ENCODE assay signal across 25 mouse cellular contexts in genomic region chr7:115055527-115055926, GRCm38 (mm10).
A peak's percentile ranks its signal among the peaks of the same experiment; 100 is the strongest.
DNase-seq lines count a peak whose midpoint lies in the region; ATAC-seq and TF ChIP-seq lines count a peak whose summit lies in the region.
"Had no signal": no experiment of that assay in that cellular context is flagged by ENCODE, and none has a peak within 500 bp of the region (broad histone marks: within the 10 kb centered on the region; RNA-seq: fewer than 3 reads in every experiment).

No protein-coding gene starts in this region.

- H3K36me3 ChIP-seq in limb, embryonic 14.5 days (ENCODE audit: control insufficient read depth, insufficient read depth, low read length) = no peaks in the 10 kb centered on the region
- no peaks in the 10 kb centered on the region for H3K36me3 ChIP-seq in limb, embryonic 10.5 days
- no peaks in the 10 kb centered on the region for H3K36me3 ChIP-seq in midbrain, postnatal 0 days (ENCODE audit: insufficient read depth, low read length)
- H3K36me3 ChIP-seq in midbrain, embryonic 11.5 days (ENCODE audit: control insufficient read depth, insufficient read depth, low read length) = no peaks in the 10 kb centered on the region
- no peaks in the 10 kb centered on the region for H3K36me3 ChIP-seq in stomach, embryonic 15.5 days
- H3K36me3 ChIP-seq: embryonic facial prominence, embryonic 15.5 days; G1E; limb, embryonic 13.5 days; liver, embryonic 13.5 days; midbrain, embryonic 15.5 days had no signal

- DNase-seq in heart, adult 11 months = peak; percentile 74
- DNase-seq in heart, adult 8-10 months (ENCODE audit: low spot score) = no peak
- peak; percentile 32 for DNase-seq in limb, embryonic 14.5 days (ENCODE audit: low spot score)
- DNase-seq in limb, embryonic 10.5 days (ENCODE audit: low spot score) = no peak
- peak; percentile 56 for DNase-seq in midbrain, postnatal 0 days (ENCODE audit: low spot score)
- DNase-seq in midbrain, embryonic 11.5 days (ENCODE audit: low spot score, missing footprints) = no peak
- DNase-seq in frontal cortex, adult 2 months (ENCODE audit: extremely low spot score in 1 of 2, low spot score in 1 of 2) = no peak
- DNase-seq: adrenal gland, adult 2 months; B cell, adult 2 months; cerebellum, adult 18-20 months; cerebellum, postnatal 36 days; embryo, embryonic 11 days; gastrocnemius, adult 2 months; kidney, adult 9 months; kidney, postnatal 25 days; liver, embryonic 13.5 days; lung, postnatal 10 days; thymus, postnatal 14 days had no signal

- H3K9ac ChIP-seq in limb, embryonic 14.5 days (ENCODE audit: low read depth, low read length, severe bottlenecking) = no peak overlapping the region
- no peak overlapping the region for H3K9ac ChIP-seq in midbrain, postnatal 0 days (replicated peaks; ENCODE audit: low read length, poor library complexity, severe bottlenecking)
- no peak overlapping the region for H3K9ac ChIP-seq in midbrain, embryonic 11.5 days (ENCODE audit: low read length)
- H3K9ac ChIP-seq in stomach, embryonic 15.5 days = no peak overlapping the region
- H3K9ac ChIP-seq: embryonic facial prominence, embryonic 15.5 days; limb, embryonic 13.5 days; liver, embryonic 13.5 days; midbrain, embryonic 15.5 days had no signal

- no peak overlapping the region for H3K4me3 ChIP-seq in limb, embryonic 14.5 days (replicated peaks; ENCODE audit: low read length)
- no peak overlapping the region for H3K4me3 ChIP-seq in limb, embryonic 10.5 days
- no peak overlapping the region for H3K4me3 ChIP-seq in midbrain, postnatal 0 days (ENCODE audit: low read depth, low read length)
- H3K4me3 ChIP-seq in midbrain, embryonic 11.5 days (ENCODE audit: low read depth, low read length) = no peak overlapping the region
- no peak overlapping the region for H3K4me3 ChIP-seq in stomach, embryonic 15.5 days (replicated peaks)
- H3K4me3 ChIP-seq: embryonic facial prominence, embryonic 15.5 days; gastrocnemius, adult 2 months; layer of hippocampus, adult 2 months; limb, embryonic 13.5 days; liver, embryonic 13.5 days; midbrain, embryonic 15.5 days had no signal

- ATAC-seq in limb, embryonic 14.5 days (ENCODE audit: low FRiP score, low read depth) = no peak
- no peak for ATAC-seq in midbrain, postnatal 0 days (ENCODE audit: low FRiP score)
- ATAC-seq in midbrain, embryonic 11.5 days (ENCODE audit: low FRiP score) = no peak
- ATAC-seq in stomach, embryonic 15.5 days (ENCODE audit: insufficient read depth, low FRiP score, low read depth) = peak; percentile 35; the same call in 1 of the 2 replicates
- ATAC-seq: midbrain, embryonic 15.5 days had no signal

- no peak overlapping the region for H3K27ac ChIP-seq in limb, embryonic 14.5 days (replicated peaks; ENCODE audit: low read depth, low read length)
- H3K27ac ChIP-seq in limb, embryonic 10.5 days = no peak overlapping the region
- no peak overlapping the region for H3K27ac ChIP-seq in midbrain, postnatal 0 days (ENCODE audit: low read depth, low read length)
- H3K27ac ChIP-seq in midbrain, embryonic 11.5 days (ENCODE audit: low read depth, low read length) = no peak overlapping the region
- no peak overlapping the region for H3K27ac ChIP-seq in stomach, embryonic 15.5 days
- H3K27ac ChIP-seq: embryonic facial prominence, embryonic 15.5 days; gastrocnemius, adult 2 months; layer of hippocampus, adult 2 months; limb, embryonic 13.5 days; liver, embryonic 13.5 days; midbrain, embryonic 15.5 days had no signal

- H3K27me3 ChIP-seq in limb, embryonic 14.5 days (ENCODE audit: control insufficient read depth, insufficient read depth, low read length) = no peaks in the 10 kb centered on the region
- H3K27me3 ChIP-seq in limb, embryonic 10.5 days (ENCODE audit: low read depth, poor library complexity, severe bottlenecking) = no peaks in the 10 kb centered on the region
- H3K27me3 ChIP-seq in midbrain, postnatal 0 days (ENCODE audit: insufficient read depth, low read length) = no peaks in the 10 kb centered on the region
- no peaks in the 10 kb centered on the region; the same call in 1 of the 2 replicates for H3K27me3 ChIP-seq in midbrain, embryonic 11.5 days (ENCODE audit: control insufficient read depth, insufficient read depth, low read length)
- no peaks in the 10 kb centered on the region for H3K27me3 ChIP-seq in stomach, embryonic 15.5 days (replicated peaks)
- H3K27me3 ChIP-seq: embryonic facial prominence, embryonic 15.5 days; liver, embryonic 13.5 days had no signal

- H3K4me2 ChIP-seq in limb, embryonic 14.5 days (replicated peaks; ENCODE audit: low read depth, low read length, severe bottlenecking) = no peak overlapping the region
- H3K4me2 ChIP-seq in midbrain, postnatal 0 days (ENCODE audit: low read depth, low read length, poor library complexity, severe bottlenecking) = no peak overlapping the region
- no peak overlapping the region for H3K4me2 ChIP-seq in midbrain, embryonic 11.5 days
- H3K4me2 ChIP-seq in stomach, embryonic 15.5 days = no peak overlapping the region
- H3K4me2 ChIP-seq: embryonic facial prominence, embryonic 15.5 days; heart, embryonic 11.5 days; limb, embryonic 13.5 days; liver, embryonic 13.5 days; midbrain, embryonic 15.5 days had no signal

- no peaks in the 10 kb centered on the region for H3K9me3 ChIP-seq in limb, embryonic 14.5 days (ENCODE audit: control insufficient read depth, low read length)
- no peaks in the 10 kb centered on the region for H3K9me3 ChIP-seq in limb, embryonic 10.5 days (replicated peaks)
- H3K9me3 ChIP-seq in midbrain, postnatal 0 days (ENCODE audit: low read length) = no peaks in the 10 kb centered on the region
- H3K9me3 ChIP-seq in midbrain, embryonic 11.5 days (ENCODE audit: control insufficient read depth, low read length) = no peaks in the 10 kb centered on the region
- no peaks in the 10 kb centered on the region for H3K9me3 ChIP-seq in stomach, embryonic 15.5 days
- H3K9me3 ChIP-seq: embryonic facial prominence, embryonic 15.5 days; G1E; limb, embryonic 13.5 days; liver, embryonic 13.5 days; midbrain, embryonic 15.5 days had no signal

- no peak for TF ChIP-seq POLR2A in limb, embryonic 14.5 days (IDR thresholded peaks at IDR 0.05; ENCODE audit: borderline replicate concordance, extremely low read depth, insufficient read depth, insufficient read length)

- H3K4me1 ChIP-seq in limb, embryonic 14.5 days (ENCODE audit: control insufficient read depth, insufficient read depth, low read length) = no peaks in the 10 kb centered on the region
- H3K4me1 ChIP-seq in limb, embryonic 10.5 days = peaks cover 11% of the 10 kb centered on the region
- H3K4me1 ChIP-seq in midbrain, postnatal 0 days (ENCODE audit: insufficient read depth, low read length) = peaks cover 3% of the 10 kb centered on the region; the same call in 1 of the 2 replicates
- H3K4me1 ChIP-seq in midbrain, embryonic 11.5 days (ENCODE audit: control insufficient read depth, insufficient read depth, low read length) = peaks cover 12% of the 10 kb centered on the region
- H3K4me1 ChIP-seq in stomach, embryonic 15.5 days = no peaks in the 10 kb centered on the region
- H3K4me1 ChIP-seq: embryonic facial prominence, embryonic 15.5 days; liver, embryonic 13.5 days had no signal

- TF ChIP-seq CTCF in midbrain, postnatal 0 days (IDR thresholded peaks at IDR 0.05) = no peak

Comparison
In these comparisons a context has a peak if more than half of its experiments do, and no peak if none do; other contexts are left out.
1. DNase-seq: peak in heart, adult 11 months (single experiment), limb, embryonic 14.5 days (single experiment) and midbrain, postnatal 0 days (single experiment); none in heart, adult 8-10 months (single experiment), limb, embryonic 10.5 days (single experiment), midbrain, embryonic 11.5 days (single experiment) and frontal cortex, adult 2 months (0 of 2).